Mouse (Mus musculus) left cerebral cortex, adult 2 months (tissue): ENCODE measurements around the gene AI854703. TPM values are rescaled to one million over a fixed set of nuclear protein-coding genes. Genes with fewer than 3 reads are reported as not detected.

Experiments used
- DNase-seq, 2 experiments: peaks; one replicate each; pipeline ENCODE4 v3.0.0; 2021 to 2022; ENCODE audit warnings: low spot score in 2 of 2, mixed read lengths in 1 of 2; ENCODE audit errors: extremely low spot score in 1 of 2
- H3K27ac ChIP-seq: fragments of 200-600 bp; 2 replicates; pipeline ENCODE4 v1.8.1; 2022
- H3K4me3 ChIP-seq: fragments of 200-600 bp; 2 replicates; pipeline ENCODE4 v1.8.1; 2022
- CTCF ChIP-seq: fragments of 200-600 bp; IDR thresholded peaks from 2 replicates; pipeline ENCODE4 v1.8.1; 2022; ENCODE audit warnings: antibody characterized with exemption, mild to moderate bottlenecking, moderate library complexity
- intact Hi-C: fragments of 180-260 bp; cut with DNase I; formaldehyde crosslinking; loops from one replicate; pipeline ENCODE4 v1.15.1; 2025
- total RNA-seq, 2 experiments: library from RNA; stranded (reverse); gene quantifications; 2 replicates each; pipeline ENCODE4 v1.2.3; 2021

The AI854703 gene
- total RNA-seq, 2 experiments from 2014 or later: 14.9 to 17.1 TPM

GRCm38 (mm10) chr6:48642764-48643292 is 16.3 kb downstream of the AI854703 start:
- TF ChIP-seq CTCF: peak; percentile 68
- no peak overlapping the region for H3K4me3 ChIP-seq
- intact Hi-C loops: loop anchor here (2.0 to 5.0 kb wide), 3 partner anchors 60 to 466 kb away; no protein-coding TSS in a partner anchor
- H3K27ac ChIP-seq: no peak overlapping the region
- no peak for DNase-seq

GRCm38 (mm10) chr6:48645660-48646308 is 19.2 kb downstream of the AI854703 start:
- TF ChIP-seq CTCF: peak; percentile 89
- H3K27ac ChIP-seq: no peak overlapping the region
- intact Hi-C loops: loop anchor here (1.0 kb wide), 1 partner anchor 127 kb away; no protein-coding TSS in a partner anchor
- H3K4me3 ChIP-seq: no peak overlapping the region
- peak; percentile 62 to 63 for DNase-seq

- no peak for TF ChIP-seq CTCF
- Histone ChIP-seq H3K4me3 (no peak overlapping the region), H3K27ac (no peak overlapping the region)
- DNase-seq: no peak
- intact Hi-C loops: no loop called here
These were observed 19.7 kb downstream of the AI854703 start for GRCm38 (mm10) chr6:48646309-48646690.

- TF ChIP-seq CTCF: peak; percentile 48
- intact Hi-C loops: no loop called here
- DNase-seq: peak in 1 of 2 experiments; percentile 22
- Histone ChIP-seq H3K27ac (no peak within 1 kb of the TSS), H3K4me3 (no peak within 1 kb of the TSS)
These were observed 20.4 kb downstream of the AI854703 start, which contains the start of gene Gimap8 for GRCm38 (mm10) chr6:48646995-48647394. Gene Gimap8 (plus strand): TSS chr6:48647234.

- Histone ChIP-seq H3K27ac (no peak overlapping the region), H3K4me3 (no peak overlapping the region)
- no peak for DNase-seq
- intact Hi-C loops: loop anchor here (2.0 kb wide), 1 partner anchor 309 kb away; no protein-coding TSS in a partner anchor
- no peak for TF ChIP-seq CTCF
These were observed 21.0 kb downstream of the AI854703 start for GRCm38 (mm10) chr6:48647611-48648010.

- H3K4me3 ChIP-seq: no peak overlapping the region
- no peak for DNase-seq
- TF ChIP-seq CTCF: no peak
- intact Hi-C loops: loop anchor here (2.0 kb wide), 1 partner anchor 308 kb away; no protein-coding TSS in a partner anchor
- H3K27ac ChIP-seq: no peak overlapping the region
These were observed 22.2 kb downstream of the AI854703 start for GRCm38 (mm10) chr6:48648779-48649178.

- Histone ChIP-seq H3K27ac (no peak overlapping the region), H3K4me3 (no peak overlapping the region)
- TF ChIP-seq CTCF: no peak
- DNase-seq: no peak
- intact Hi-C loops: no loop called here
These were observed 23.5 kb downstream of the AI854703 start for GRCm38 (mm10) chr6:48650041-48650440.

- intact Hi-C loops: no loop called here
- no peak overlapping the region for H3K27ac ChIP-seq
- DNase-seq: no peak
- TF ChIP-seq CTCF: no peak
- no peak overlapping the region for H3K4me3 ChIP-seq
These were observed 32.2 kb downstream of the AI854703 start for GRCm38 (mm10) chr6:48658721-48659120.

GRCm38 (mm10) chr6:48664750-48665149 is 38.2 kb downstream of the AI854703 start:
- intact Hi-C loops: no loop called here
- no peak overlapping the region for H3K4me3 ChIP-seq
- no peak for TF ChIP-seq CTCF
- H3K27ac ChIP-seq: no peak overlapping the region
- no peak for DNase-seq

GRCm38 (mm10) chr6:48665471-48665870 is 38.9 kb downstream of the AI854703 start:
- intact Hi-C loops: no loop called here
- H3K27ac ChIP-seq: no peak overlapping the region
- DNase-seq: no peak
- H3K4me3 ChIP-seq: no peak overlapping the region
- TF ChIP-seq CTCF: no peak

GRCm38 (mm10) chr6:48666159-48666586 is 39.6 kb downstream of the AI854703 start:
- intact Hi-C loops: no loop called here

GRCm38 (mm10) chr6:48668022-48668421 is 41.5 kb downstream of the AI854703 start:
- H3K4me3 ChIP-seq: no peak overlapping the region
- no peak overlapping the region for H3K27ac ChIP-seq
- DNase-seq: no peak
- TF ChIP-seq CTCF: no peak
- intact Hi-C loops: no loop called here

More at GRCm38 (mm10) chr6:48666159-48666586, 39.6 kb downstream of the AI854703 start:
- no peak for TF ChIP-seq CTCF
- no peak for DNase-seq
- Histone ChIP-seq H3K27ac (no peak overlapping the region), H3K4me3 (no peak overlapping the region)
